Mouse (Mus musculus): Measurements from ENCODE around the gene Faap24. TPM values are rescaled to one million over a fixed set of nuclear protein-coding genes. Genes with fewer than 3 reads are reported as not detected.

Gene Faap24
- polyA plus RNA-seq, 1 experiment from 2014 or later, result 11.3 TPM

GRCm38 (mm10) chr7:35395734-35396456 lies 741 bp downstream of the Faap24 start:
- Histone ChIP-seq H3K4me1 (ENCODE audit: control insufficient read depth, insufficient read depth, low read length) (peaks cover 10% of the 10 kb centered on the region; the same call in 1 of the 2 replicates), H3K9ac (ENCODE audit: low read depth, low read length) (peak overlapping the region; percentile 63), H3K27ac (replicated peaks; ENCODE audit: low read depth, low read length) (no peak overlapping the region), H3K9me3 (ENCODE audit: control insufficient read depth, low read length) (no peaks in the 10 kb centered on the region), H3K27me3 (replicated peaks; ENCODE audit: control insufficient read depth, insufficient read depth, low read length) (no peaks in the 10 kb centered on the region), H3K4me3 (ENCODE audit: low read depth, low read length) (peak overlapping the region; percentile 65), H3K4me2 (ENCODE audit: low read depth, low read length) (peak overlapping the region; percentile 82), H3K36me3 (ENCODE audit: control insufficient read depth, insufficient read depth, low read length) (peaks cover 28% of the 10 kb centered on the region)
- WGBS, result 13% methylated on average over 17 of the region's 17 CpGs
- ATAC-seq (ENCODE audit: low read depth) (no peak), DNase-seq (ENCODE audit: low spot score) (no peak)

GRCm38 (mm10) chr7:35392935-35393334 lies 3.7 kb downstream of the Faap24 start:
- DNase-seq (ENCODE audit: low spot score), result no peak
- Histone ChIP-seq H3K36me3 (ENCODE audit: control insufficient read depth, insufficient read depth, low read length) (0 out of 2 replicates have a peak, but pooled peaks cover 7% of the 10 kb centered on the region), H3K4me2 (ENCODE audit: low read depth, low read length) (no peak overlapping the region), H3K27ac (replicated peaks; ENCODE audit: low read depth, low read length) (no peak overlapping the region), H3K27me3 (replicated peaks; ENCODE audit: control insufficient read depth, insufficient read depth, low read length) (no peaks in the 10 kb centered on the region), H3K4me3 (ENCODE audit: low read depth, low read length) (no peak overlapping the region), H3K9me3 (ENCODE audit: control insufficient read depth, low read length) (no peaks in the 10 kb centered on the region), H3K9ac (ENCODE audit: low read depth, low read length) (no peak overlapping the region), H3K4me1 (ENCODE audit: control insufficient read depth, insufficient read depth, low read length) (peaks cover 10% of the 10 kb centered on the region; the same call in 1 of the 2 replicates)
- ATAC-seq (ENCODE audit: low read depth), result no peak
- 57% methylated on average over 5 of the region's 5 CpGs for WGBS

- H3K9ac ChIP-seq (ENCODE audit: low read depth, low read length), result no peak overlapping the region
- no peak overlapping the region for H3K4me2 ChIP-seq (ENCODE audit: low read depth, low read length)
- WGBS, result 50% methylated on average over 6 of the region's 6 CpGs
- H3K9me3 ChIP-seq (ENCODE audit: control insufficient read depth, low read length), result no peaks in the 10 kb centered on the region
- H3K4me3 ChIP-seq (ENCODE audit: low read depth, low read length), result no peak overlapping the region
- H3K36me3 ChIP-seq (ENCODE audit: control insufficient read depth, insufficient read depth, low read length), result 0 out of 2 replicates have a peak, but pooled peaks cover 7% of the 10 kb centered on the region
- H3K27ac ChIP-seq (replicated peaks; ENCODE audit: low read depth, low read length), result no peak overlapping the region
- ATAC-seq (ENCODE audit: low read depth), result no peak
- DNase-seq (ENCODE audit: low spot score), result no peak
- no peaks in the 10 kb centered on the region for H3K4me1 ChIP-seq (ENCODE audit: control insufficient read depth, insufficient read depth, low read length)
- no peaks in the 10 kb centered on the region for H3K27me3 ChIP-seq (replicated peaks; ENCODE audit: control insufficient read depth, insufficient read depth, low read length)
Observed at GRCm38 (mm10) chr7:35388694-35389093, 7.9 kb downstream of the Faap24 start.

- ATAC-seq (ENCODE audit: low read depth), result no peak
Observed at GRCm38 (mm10) chr7:35386525-35386952, 10.1 kb downstream of the Faap24 start.

GRCm38 (mm10) chr7:35382706-35383353 lies 13.8 kb downstream of the Faap24 start:
- WGBS, result 17% methylated on average over 2 of the region's 2 CpGs
- H3K27me3 ChIP-seq (replicated peaks; ENCODE audit: control insufficient read depth, insufficient read depth, low read length), result no peaks in the 10 kb centered on the region
- no peak overlapping the region for H3K27ac ChIP-seq (replicated peaks; ENCODE audit: low read depth, low read length)
- H3K36me3 ChIP-seq (ENCODE audit: control insufficient read depth, insufficient read depth, low read length), result no peaks in the 10 kb centered on the region
- no peak overlapping the region for H3K9ac ChIP-seq (ENCODE audit: low read depth, low read length)
- H3K4me2 ChIP-seq (ENCODE audit: low read depth, low read length), result no peak overlapping the region
- peaks cover 3% of the 10 kb centered on the region; the same call in 1 of the 2 replicates for H3K4me1 ChIP-seq (ENCODE audit: control insufficient read depth, insufficient read depth, low read length)
- DNase-seq (ENCODE audit: low spot score) (peak; percentile 44), ATAC-seq (ENCODE audit: low read depth) (peak; percentile 80; the same call in 1 of the 2 replicates)
- no peak overlapping the region for H3K4me3 ChIP-seq (ENCODE audit: low read depth, low read length)
- no peaks in the 10 kb centered on the region for H3K9me3 ChIP-seq (ENCODE audit: control insufficient read depth, low read length)

More at GRCm38 (mm10) chr7:35386525-35386952, 10.1 kb downstream of the Faap24 start:
- no peaks in the 10 kb centered on the region for H3K4me1 ChIP-seq (ENCODE audit: control insufficient read depth, insufficient read depth, low read length)
- no peak overlapping the region for H3K9ac ChIP-seq (ENCODE audit: low read depth, low read length)
- no peaks in the 10 kb centered on the region for H3K27me3 ChIP-seq (replicated peaks; ENCODE audit: control insufficient read depth, insufficient read depth, low read length)
- DNase-seq (ENCODE audit: low spot score), result no peak
- no peaks in the 10 kb centered on the region for H3K9me3 ChIP-seq (ENCODE audit: control insufficient read depth, low read length)
- no peak overlapping the region for H3K27ac ChIP-seq (replicated peaks; ENCODE audit: low read depth, low read length)
- no peak overlapping the region for H3K4me2 ChIP-seq (ENCODE audit: low read depth, low read length)
- H3K36me3 ChIP-seq (ENCODE audit: control insufficient read depth, insufficient read depth, low read length), result no peaks in the 10 kb centered on the region
- H3K4me3 ChIP-seq (ENCODE audit: low read depth, low read length), result no peak overlapping the region
- WGBS, result 55% methylated on average over 6 of the region's 6 CpGs

GRCm38 (mm10) chr7:35381861-35382260 lies 14.8 kb downstream of the Faap24 start:
- H3K9ac ChIP-seq (ENCODE audit: low read depth, low read length), result no peak overlapping the region
- no peak for DNase-seq (ENCODE audit: low spot score)
- no peaks in the 10 kb centered on the region for H3K27me3 ChIP-seq (replicated peaks; ENCODE audit: control insufficient read depth, insufficient read depth, low read length)
- no peaks in the 10 kb centered on the region for H3K9me3 ChIP-seq (ENCODE audit: control insufficient read depth, low read length)
- WGBS, result 61% methylated on average over 11 of the region's 16 CpGs
- no peak for ATAC-seq (ENCODE audit: low read depth)
- H3K27ac ChIP-seq (replicated peaks; ENCODE audit: low read depth, low read length), result no peak overlapping the region
- peaks cover 3% of the 10 kb centered on the region; the same call in 1 of the 2 replicates for H3K4me1 ChIP-seq (ENCODE audit: control insufficient read depth, insufficient read depth, low read length)
- no peak overlapping the region for H3K4me3 ChIP-seq (ENCODE audit: low read depth, low read length)
- H3K4me2 ChIP-seq (ENCODE audit: low read depth, low read length), result no peak overlapping the region
- H3K36me3 ChIP-seq (ENCODE audit: control insufficient read depth, insufficient read depth, low read length), result no peaks in the 10 kb centered on the region

GRCm38 (mm10) chr7:35380351-35380750 lies 16.3 kb downstream of the Faap24 start:
- H3K4me1 ChIP-seq (ENCODE audit: control insufficient read depth, insufficient read depth, low read length), result peaks cover 3% of the 10 kb centered on the region; the same call in 1 of the 2 replicates
- DNase-seq (ENCODE audit: low spot score), result no peak
- no peaks in the 10 kb centered on the region for H3K36me3 ChIP-seq (ENCODE audit: control insufficient read depth, insufficient read depth, low read length)
- 88% methylated on average over 8 of the region's 8 CpGs for WGBS
- no peaks in the 10 kb centered on the region for H3K27me3 ChIP-seq (replicated peaks; ENCODE audit: control insufficient read depth, insufficient read depth, low read length)
- no peak overlapping the region for H3K4me2 ChIP-seq (ENCODE audit: low read depth, low read length)
- H3K4me3 ChIP-seq (ENCODE audit: low read depth, low read length), result no peak overlapping the region
- H3K9me3 ChIP-seq (ENCODE audit: control insufficient read depth, low read length), result no peaks in the 10 kb centered on the region
- ATAC-seq (ENCODE audit: low read depth), result no peak
- no peak overlapping the region for H3K27ac ChIP-seq (replicated peaks; ENCODE audit: low read depth, low read length)
- H3K9ac ChIP-seq (ENCODE audit: low read depth, low read length), result no peak overlapping the region

- no peaks in the 10 kb centered on the region for H3K36me3 ChIP-seq (ENCODE audit: control insufficient read depth, insufficient read depth, low read length)
- H3K4me1 ChIP-seq (ENCODE audit: control insufficient read depth, insufficient read depth, low read length), result peaks cover 3% of the 10 kb centered on the region; the same call in 1 of the 2 replicates
- H3K4me3 ChIP-seq (ENCODE audit: low read depth, low read length), result no peak overlapping the region
- H3K9me3 ChIP-seq (ENCODE audit: control insufficient read depth, low read length), result no peaks in the 10 kb centered on the region
- 0 out of 2 replicates have a peak overlapping the region, but pooled peaks have one; percentile 12 for H3K4me2 ChIP-seq (ENCODE audit: low read depth, low read length)
- WGBS, result 45% methylated on average over 11 of the region's 16 CpGs
- DNase-seq (ENCODE audit: low spot score), result peak; percentile 48
- no peak for ATAC-seq (ENCODE audit: low read depth)
- no peaks in the 10 kb centered on the region for H3K27me3 ChIP-seq (replicated peaks; ENCODE audit: control insufficient read depth, insufficient read depth, low read length)
- H3K9ac ChIP-seq (ENCODE audit: low read depth, low read length), result no peak overlapping the region
- H3K27ac ChIP-seq (replicated peaks; ENCODE audit: low read depth, low read length), result no peak overlapping the region
Observed at GRCm38 (mm10) chr7:35379492-35380119, 17.0 kb downstream of the Faap24 start.

Data from embryonic facial prominence, embryonic 14.5 days (tissue).